Mouse (Mus musculus): ENCODE data around the gene Rtca. TPM values are rescaled to one million over a fixed set of nuclear protein-coding genes. Genes with fewer than 3 reads are reported as not detected.

Rtca gene
- total RNA-seq (2021): 34.7 and 35.1 TPM in 2 replicates
- long read RNA-seq, experiment 1, transcript Rtca-201 (11 exons, 1,594 nt): major isoform, 32 of 40 reads
- long read RNA-seq, experiment 1, partial matches to known transcripts: 0 of 40 reads
- long read RNA-seq, experiment 1, other reads (novel, unspliced or antisense): 8 of 40 reads
- long read RNA-seq, experiment 2, transcript Rtca-201 (11 exons, 1,594 nt): major isoform, 20 of 26 reads
- long read RNA-seq, experiment 2, partial matches to known transcripts: 0 of 26 reads
- long read RNA-seq, experiment 2, other reads (novel, unspliced or antisense): 6 of 26 reads

DNA sequence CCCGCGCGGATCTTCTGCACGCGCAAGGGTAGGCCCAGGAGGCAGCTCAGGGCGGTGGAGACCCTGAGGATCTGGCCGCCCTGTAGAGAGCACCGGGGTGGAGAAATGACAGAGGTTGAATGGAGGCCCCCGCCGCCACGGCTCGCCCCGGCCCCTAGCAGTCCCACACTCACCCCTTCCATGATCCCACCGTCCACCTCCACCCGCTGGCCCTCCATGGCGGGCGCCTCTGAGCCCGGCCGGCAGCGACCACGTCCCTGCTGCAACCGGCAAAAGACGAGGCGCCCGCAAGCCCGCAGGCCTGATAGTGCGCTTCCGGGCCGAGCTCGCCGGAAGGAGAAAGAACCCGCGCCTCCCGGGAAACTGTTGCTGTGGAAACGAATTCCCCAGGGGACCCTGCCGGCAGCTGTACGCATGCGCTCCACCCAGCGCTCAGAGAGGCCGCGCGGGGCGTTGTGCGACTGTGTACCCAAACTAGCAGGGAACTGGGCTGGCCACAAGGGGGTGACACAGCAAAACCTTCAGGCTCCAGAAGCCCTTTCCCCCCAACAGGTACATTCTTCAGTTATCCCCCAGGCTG, at the start of gene Rtca:
Gene Rtca, minus strand, starts transcription at position 437 of the 580 bp plus-strand sequence.
- DNase-seq: peak; percentile 99

- DNase-seq: no peak
Observed at GRCm38 (mm10) chr3:116551362-116551761, 43.4 kb upstream of the Rtca start.

GRCm38 (mm10) chr3:116547430-116547829, 39.4 kb upstream of the Rtca start:
- no peak for DNase-seq

DNA sequence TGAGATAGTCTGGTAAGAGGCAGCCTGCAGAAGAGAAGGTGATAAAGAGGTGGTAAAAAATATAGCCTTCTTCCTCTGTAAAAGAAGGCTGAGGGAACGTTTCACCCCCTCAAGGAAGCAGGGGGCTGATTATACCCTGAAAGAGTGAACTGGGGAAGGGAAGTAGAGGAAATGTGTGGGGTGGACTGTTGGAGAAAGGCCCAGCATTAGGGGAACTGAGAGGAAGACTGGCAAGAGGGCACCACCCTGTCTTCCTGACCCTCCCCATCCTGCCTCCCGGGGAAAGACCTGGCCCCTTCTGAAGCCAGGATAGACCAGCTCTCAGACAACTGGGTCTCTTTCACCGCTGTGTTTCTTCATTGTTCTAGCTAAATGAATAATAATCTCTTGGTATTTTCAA, 34.5 kb upstream of the Rtca start:
- DNase-seq: no peak

GRCm38 (mm10) chr3:116542070-116542469, 34.1 kb upstream of the Rtca start:
- DNase-seq: no peak

- no peak for DNase-seq
Observed at GRCm38 (mm10) chr3:116537200-116537573, 29.2 kb upstream of the Rtca start.

- no peak for DNase-seq
Observed at GRCm38 (mm10) chr3:116536428-116537199, 28.6 kb upstream of the Rtca start.

DNA sequence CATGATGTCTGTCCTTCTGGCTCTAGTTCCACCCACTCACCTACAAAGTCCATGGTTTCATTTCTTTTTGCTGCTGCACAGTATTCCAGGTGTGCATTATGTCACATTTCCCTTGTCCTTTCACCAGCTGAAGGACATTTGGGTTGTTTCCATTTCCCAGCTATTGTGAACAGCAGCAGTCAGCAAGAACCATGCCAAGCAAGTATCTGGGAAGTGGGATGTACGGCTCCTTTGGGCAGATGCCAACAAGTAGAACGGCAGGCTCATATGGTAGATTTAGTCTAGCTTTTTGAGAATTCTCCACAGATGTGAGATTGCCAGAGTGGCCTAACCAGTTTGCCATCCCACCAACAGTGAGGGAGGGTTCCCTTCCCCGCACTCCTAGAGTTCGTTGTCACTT, 22.8 kb upstream of the Rtca start:
- DNase-seq: no peak

GRCm38 (mm10) chr3:116529741-116530140, 21.7 kb upstream of the Rtca start:
- no peak for DNase-seq

DNA sequence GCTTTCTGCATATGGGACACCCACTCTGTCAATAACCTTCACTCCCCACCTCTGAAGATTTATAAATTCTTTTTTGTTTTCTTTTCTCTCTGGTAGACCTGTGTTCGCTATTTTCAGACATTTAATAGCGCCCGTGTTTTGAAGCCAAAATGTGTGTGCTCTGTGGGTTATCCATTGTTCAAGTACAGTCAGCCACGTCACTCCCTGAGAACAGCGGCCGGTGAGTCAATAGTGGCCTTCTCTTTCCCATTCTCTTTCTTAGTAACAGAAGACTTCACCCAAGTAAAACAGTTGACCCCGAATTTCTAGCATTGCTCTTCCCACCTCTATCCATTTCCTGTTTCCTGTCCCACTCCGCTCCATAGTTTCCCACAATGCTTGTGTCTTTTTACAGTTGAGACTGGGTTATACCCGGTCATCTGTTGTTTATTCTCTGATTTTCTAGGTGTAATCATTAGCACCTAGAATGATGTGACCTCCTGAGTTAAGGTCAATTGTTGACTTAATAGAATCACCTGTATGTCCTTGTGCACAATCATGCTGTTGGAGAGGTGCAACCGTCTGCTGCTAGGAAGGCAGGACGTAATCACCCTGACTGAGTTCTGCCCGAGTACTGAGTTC, 12.2 kb upstream of the Rtca start:
- DNase-seq: peak; percentile 50

DNA sequence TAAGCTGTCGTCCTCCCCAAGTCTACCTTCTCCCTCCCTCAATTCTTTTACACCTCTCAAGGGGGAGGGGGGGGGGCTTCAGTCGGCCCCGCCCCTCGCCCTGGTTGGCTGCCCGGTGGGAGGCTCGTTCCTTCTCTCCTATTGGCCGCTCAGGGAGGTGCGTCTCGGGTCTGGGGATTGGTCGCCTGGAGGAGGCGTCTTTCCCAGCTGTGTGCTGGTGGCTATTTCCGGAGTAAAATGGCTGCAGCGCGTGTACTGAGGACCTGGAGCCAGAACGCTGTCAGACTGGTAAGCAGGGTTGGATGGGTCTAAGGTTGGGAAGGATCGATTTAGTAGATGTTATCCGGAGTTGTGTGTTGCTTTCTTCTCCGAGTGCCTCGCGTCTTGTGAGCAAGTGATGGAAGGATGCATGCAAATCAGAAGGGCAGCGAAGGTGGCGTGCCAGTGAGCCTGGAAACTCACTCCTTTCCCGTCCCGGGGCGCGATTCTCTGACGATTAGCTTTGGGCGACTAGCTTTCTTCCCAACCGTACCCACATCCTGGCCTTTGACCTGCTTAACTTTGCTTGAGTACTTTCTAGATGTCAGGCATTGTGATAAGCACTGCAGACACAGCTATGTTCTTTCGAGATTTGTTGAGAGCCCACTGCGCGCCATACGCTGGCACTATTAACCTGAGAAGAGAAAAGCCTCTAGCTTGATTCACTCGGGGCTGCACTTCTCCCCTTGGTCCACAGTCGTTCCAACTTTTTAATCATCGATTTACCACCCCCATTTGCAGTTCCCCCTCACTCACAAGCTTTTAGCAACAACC, 5.1 kb upstream of the Rtca start, which contains the start of gene Dbt:
Gene Dbt, plus strand, starts transcription at position 167 of the 813 bp plus-strand sequence.
- peak; percentile 96 for DNase-seq

DNA sequence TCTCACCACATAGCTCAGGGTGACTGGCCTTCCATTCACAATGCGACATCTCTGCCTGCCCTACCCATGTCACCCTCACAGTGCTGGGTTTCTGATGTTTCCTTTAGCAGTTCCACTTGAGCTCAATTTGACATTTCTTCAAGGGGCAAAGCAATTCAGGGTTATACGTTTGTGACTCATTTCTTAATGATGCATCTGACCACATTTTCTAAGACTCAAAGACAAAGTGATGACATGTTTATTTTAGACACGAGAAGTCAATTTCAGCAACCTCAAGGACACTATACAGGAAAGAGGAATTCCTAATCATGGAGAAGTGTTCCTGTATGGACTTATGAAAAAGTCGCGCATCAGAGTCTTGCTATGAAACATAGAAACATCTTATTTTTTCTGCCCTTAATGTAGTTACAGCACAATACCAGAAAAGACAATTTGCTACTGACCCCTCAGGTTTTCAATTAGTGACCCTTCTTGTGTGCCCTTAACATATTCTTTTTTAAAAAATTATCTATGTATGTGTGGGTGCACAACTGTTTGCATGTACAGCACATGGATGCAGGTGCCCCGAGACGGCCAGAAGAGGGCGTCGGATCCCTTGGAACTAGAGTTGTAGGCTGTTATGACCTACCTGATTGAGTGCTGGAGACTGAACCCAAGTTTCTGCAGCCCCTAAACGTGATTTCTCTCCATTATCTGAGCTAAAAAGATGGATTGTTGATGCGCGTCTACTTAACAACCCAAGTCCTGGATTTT, 4.3 kb upstream of the Rtca start:
- DNase-seq: no peak

GRCm38 (mm10) chr3:116495671-116496070, 12.3 kb downstream of the Rtca start:
- DNase-seq: no peak

- DNase-seq: no peak
Observed at GRCm38 (mm10) chr3:116493658-116494057, 14.3 kb downstream of the Rtca start.

- DNase-seq: no peak
Observed at GRCm38 (mm10) chr3:116491923-116492454, 16.0 kb downstream of the Rtca start.

DNA sequence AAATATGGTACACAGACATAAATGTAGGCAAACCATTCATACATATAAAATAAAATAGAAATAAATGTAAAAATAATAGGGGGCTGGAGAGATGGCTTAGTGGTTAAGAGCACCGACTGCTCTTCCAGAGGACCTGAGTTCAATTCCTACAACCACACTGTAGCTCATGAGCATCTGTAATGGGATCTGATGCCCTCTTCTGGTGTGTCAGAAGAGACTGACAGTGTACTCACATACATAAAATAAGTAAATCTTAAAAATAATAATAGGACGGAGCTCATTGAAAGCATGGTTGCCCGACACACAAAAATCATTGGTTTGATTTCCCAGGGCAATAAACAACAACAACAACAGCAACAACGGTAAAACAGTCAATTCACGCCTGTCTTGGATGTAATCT, 17.1 kb downstream of the Rtca start:
- DNase-seq: no peak

DNA sequence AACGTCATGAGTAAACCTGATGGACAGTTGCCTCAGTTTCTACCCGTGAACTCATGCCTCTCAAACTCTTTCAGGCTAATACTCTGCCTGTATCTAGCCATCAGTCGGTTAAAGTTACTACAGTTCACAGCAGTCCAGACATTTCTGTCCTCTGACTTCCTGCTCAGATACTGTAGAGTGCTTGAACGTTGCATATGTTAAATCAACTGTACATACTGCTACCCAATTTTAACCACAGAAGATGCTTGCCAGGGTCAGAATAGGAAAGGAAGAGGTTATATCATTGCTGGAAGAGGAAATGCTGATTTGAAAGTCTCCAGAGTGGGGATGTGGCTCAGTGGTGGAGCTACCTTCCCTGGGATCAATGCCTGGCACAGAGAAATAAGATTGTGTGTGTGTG, 24.7 kb downstream of the Rtca start:
- no peak for DNase-seq

- no peak for DNase-seq
Observed at GRCm38 (mm10) chr3:116482724-116483123, 25.3 kb downstream of the Rtca start.

DNA sequence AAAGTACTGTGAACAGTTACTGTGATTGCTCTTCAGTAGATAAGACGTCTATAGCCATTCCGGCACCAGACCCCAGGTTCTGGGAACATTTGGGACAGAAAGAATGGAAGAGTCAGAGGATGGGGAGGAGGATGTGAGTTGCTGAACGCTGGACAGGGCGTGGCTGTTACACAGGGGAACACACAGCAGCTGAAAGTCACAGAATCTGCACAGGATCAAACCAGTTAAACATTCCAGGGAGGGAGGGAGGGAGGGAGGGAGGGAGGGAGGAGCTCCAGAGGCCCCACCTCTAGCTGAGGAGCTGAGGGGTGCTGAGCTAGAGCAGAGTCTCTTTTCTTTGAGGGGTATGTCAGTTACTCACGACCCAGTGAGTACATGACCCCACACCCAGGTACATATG, 27.1 kb downstream of the Rtca start:
- no peak for DNase-seq

DNA sequence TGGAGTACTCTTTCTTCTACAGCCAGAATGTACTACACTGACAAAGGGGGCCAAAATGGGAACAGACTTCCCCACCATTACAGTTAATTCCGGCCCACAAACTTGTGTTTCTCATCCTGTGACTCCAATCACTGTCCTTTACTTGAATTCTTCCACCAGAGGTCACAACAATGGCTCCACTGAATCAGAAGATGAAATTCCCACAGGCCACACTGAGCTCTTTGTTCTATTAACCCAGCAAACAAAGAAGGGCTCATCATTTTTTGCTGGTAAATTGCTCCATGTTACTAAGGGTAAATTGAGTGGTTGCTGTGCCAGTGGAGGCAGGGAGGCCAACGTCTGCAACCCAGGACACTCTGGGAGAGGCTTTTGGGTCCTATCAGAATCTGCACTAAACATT, 27.9 kb downstream of the Rtca start:
- no peak for DNase-seq

- no peak for DNase-seq
Observed at GRCm38 (mm10) chr3:116477351-116477750, 30.7 kb downstream of the Rtca start.

Measured in adrenal gland, postnatal 14 days (tissue).